Mouse (Mus musculus) kidney, adult 18-20 months (tissue): ENCODE data around the gene Cryaa.

Experiments used
- DNase-seq: peaks from one replicate; pipeline ENCODE4 v3.0.0; 2021

Cryaa gene

GRCm38 (mm10) chr17:31677507-31677906, at the start of gene Cryaa:
Cryaa (plus strand) TSS chr17:31677807.
- no peak for DNase-seq

- DNase-seq = no peak
Measured at GRCm38 (mm10) chr17:31627961-31628360, 49.6 kb upstream of the Cryaa start.

- DNase-seq = peak; percentile 35
Measured at GRCm38 (mm10) chr17:31631081-31631800, 46.4 kb upstream of the Cryaa start.

- DNase-seq = peak; percentile 38
Measured at GRCm38 (mm10) chr17:31633007-31633406, 44.6 kb upstream of the Cryaa start.

- DNase-seq = no peak
Measured at GRCm38 (mm10) chr17:31634896-31635295, 42.7 kb upstream of the Cryaa start.

GRCm38 (mm10) chr17:31635781-31636180, 41.8 kb upstream of the Cryaa start:
- peak; percentile 28 for DNase-seq

- DNase-seq = no peak
Measured at GRCm38 (mm10) chr17:31636277-31636941, 41.2 kb upstream of the Cryaa start.

- peak; percentile 89 for DNase-seq
Measured at GRCm38 (mm10) chr17:31636942-31637811, 40.4 kb upstream of the Cryaa start, which contains the start of gene Cbs. Cbs (minus strand) TSS chr17:31637238.

- DNase-seq = peak; percentile 31
Measured at GRCm38 (mm10) chr17:31637866-31638570, 39.6 kb upstream of the Cryaa start.

GRCm38 (mm10) chr17:31639651-31640050, 38.0 kb upstream of the Cryaa start:
- DNase-seq = no peak

- DNase-seq = no peak
Measured at GRCm38 (mm10) chr17:31642331-31642730, 35.3 kb upstream of the Cryaa start.

- DNase-seq = no peak
Measured at GRCm38 (mm10) chr17:31642913-31643312, 34.7 kb upstream of the Cryaa start.

GRCm38 (mm10) chr17:31646199-31647002, 31.2 kb upstream of the Cryaa start:
- no peak for DNase-seq

GRCm38 (mm10) chr17:31652152-31652551, 25.5 kb upstream of the Cryaa start:
- no peak for DNase-seq

GRCm38 (mm10) chr17:31653277-31653676, 24.3 kb upstream of the Cryaa start:
- no peak for DNase-seq

- DNase-seq = peak; percentile 27
Measured at GRCm38 (mm10) chr17:31655366-31655765, 22.2 kb upstream of the Cryaa start.

- DNase-seq = no peak
Measured at GRCm38 (mm10) chr17:31656682-31657081, 20.9 kb upstream of the Cryaa start.

GRCm38 (mm10) chr17:31657141-31657983, 20.2 kb upstream of the Cryaa start:
- no peak for DNase-seq

GRCm38 (mm10) chr17:31658136-31658467, 19.5 kb upstream of the Cryaa start:
- no peak for DNase-seq

GRCm38 (mm10) chr17:31658468-31659185, 19.0 kb upstream of the Cryaa start, which contains the start of gene U2af1:
U2af1 (minus strand) TSS chr17:31658892.
- peak; percentile 98 for DNase-seq
